15 mouse cellular contexts compared by ENCODE assay signal in the genomic region with DNA sequence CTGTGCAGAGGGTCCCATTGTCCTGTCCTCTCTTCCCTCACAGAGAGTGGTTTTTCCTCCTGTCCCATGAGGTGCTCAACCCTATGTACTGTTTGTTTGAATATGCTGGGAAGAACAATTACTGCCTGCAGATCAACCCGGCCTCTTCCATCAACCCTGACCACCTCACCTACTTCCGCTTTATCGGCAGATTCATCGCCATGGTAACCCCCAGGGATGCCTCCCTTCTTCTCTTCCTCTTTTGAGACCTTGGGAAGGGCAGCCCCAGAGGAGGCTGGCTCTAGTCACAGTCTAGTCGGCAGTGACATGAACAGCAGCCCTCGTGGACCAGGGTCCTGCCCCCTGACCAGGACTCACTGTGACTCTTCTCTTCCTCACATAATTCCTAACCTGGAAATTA. TPM values are rescaled to one million over a fixed set of nuclear protein-coding genes. Genes with fewer than 3 reads are reported as not detected.
DNase-seq lines count a peak whose midpoint lies in the region; ATAC-seq lines count a peak whose summit lies in the region.
"Had no signal": no experiment of that assay in that cellular context is flagged by ENCODE, and none has a peak within 500 bp of the region (broad histone marks: within the 10 kb centered on the region; RNA-seq: fewer than 3 reads in every experiment).

No protein-coding gene starts in this region.

- DNase-seq in lung, postnatal 25 days (ENCODE audit: low spot score): peak; percentile 23
- DNase-seq in lung, postnatal 4 days: no peak
- DNase-seq in MEL-GATA-1-ER (ENCODE audit: extremely low read depth, low read depth): peak; percentile 77
- no peak for DNase-seq in heart, postnatal 10 days
- no peak for DNase-seq in gastrocnemius, adult 18-20 months (ENCODE audit: low spot score)
- DNase-seq: adrenal gland, postnatal 14 days; embryo, embryonic 11 days; gastrocnemius, postnatal 10 days; kidney, postnatal 10 days; left cerebral cortex, postnatal 4 days had no signal

- no peaks in the 10 kb centered on the region for H3K9me3 ChIP-seq in embryonic facial prominence, embryonic 13.5 days
- H3K9me3 ChIP-seq: forebrain, embryonic 10.5 days; heart, embryonic 12.5 days; midbrain, embryonic 15.5 days had no signal

- peak overlapping the region; percentile 61 for H3K9ac ChIP-seq in embryonic facial prominence, embryonic 13.5 days
- H3K9ac ChIP-seq: heart, embryonic 12.5 days; midbrain, embryonic 15.5 days had no signal

- peak overlapping the region; percentile 39 for H3K4me2 ChIP-seq in embryonic facial prominence, embryonic 13.5 days
- H3K4me2 ChIP-seq: heart, embryonic 12.5 days; midbrain, embryonic 15.5 days had no signal

- H3K27ac ChIP-seq in embryonic facial prominence, embryonic 13.5 days: peak overlapping the region; percentile 95
- H3K27ac ChIP-seq: forebrain, embryonic 10.5 days; midbrain, embryonic 15.5 days had no signal

- H3K36me3 ChIP-seq in embryonic facial prominence, embryonic 13.5 days: peaks cover 89% of the 10 kb centered on the region

- H3K4me3 ChIP-seq in embryonic facial prominence, embryonic 13.5 days: peak overlapping the region; percentile 20
- H3K4me3 ChIP-seq: forebrain, embryonic 10.5 days; heart, embryonic 12.5 days; midbrain, embryonic 15.5 days had no signal

- 70% methylated on average over 6 of the region's 6 CpGs for whole genome bisulfite sequencing in embryonic facial prominence, embryonic 13.5 days

- H3K27me3 ChIP-seq in embryonic facial prominence, embryonic 13.5 days: no peaks in the 10 kb centered on the region
- H3K27me3 ChIP-seq: heart, embryonic 12.5 days; midbrain, embryonic 15.5 days had no signal

- H3K4me1 ChIP-seq in embryonic facial prominence, embryonic 13.5 days: peaks cover 12% of the 10 kb centered on the region
- H3K4me1 ChIP-seq: midbrain, embryonic 15.5 days had no signal

- intact Hi-C loops in heart, postnatal 10 days (cut with DNase I): no loop called here

- ATAC-seq in embryonic facial prominence, embryonic 13.5 days (ENCODE audit: insufficient number of reproducible peaks, insufficient read depth, low FRiP score, low TSS enrichment, low read depth): no peak
- peak; percentile 90 for ATAC-seq in megakaryocyte progenitor cell, adult 5-6 weeks (replicated peaks; ENCODE audit: poor library complexity)
- ATAC-seq: midbrain, embryonic 15.5 days had no signal

RNA-seq across cellular contexts. Expression of a gene that starts 36.0 kb away (rescaled TPM):
- polyA plus RNA-seq in embryonic facial prominence, embryonic 13.5 days (2015; fragmentation: Nextera tagmentation; extraction: Ambion mirVana): 325 and 349 TPM in 2 replicates
- total RNA-seq in megakaryocyte progenitor cell, adult 5-6 weeks (2015): 199 and 226 TPM in 2 replicates
- total RNA-seq in megakaryocyte progenitor cell, adult 5-6 weeks (2017): 95.6 and 127 TPM in 2 replicates
- total RNA-seq in heart, postnatal 10 days (2021): 10 to 100 TPM; 85.6 to 93.7 TPM
- 100 to 1,000 TPM; 151 to 163 TPM for total RNA-seq in gastrocnemius, adult 18-20 months (2021)

Comparison
In these comparisons a context has a peak if more than half of its experiments do, and no peak if none do; other contexts are left out.
1. DNase-seq: peak in lung, postnatal 25 days (single experiment) and MEL-GATA-1-ER (single experiment); none in lung, postnatal 4 days (0 of 2), heart, postnatal 10 days (0 of 2) and gastrocnemius, adult 18-20 months (single experiment).